Mouse (Mus musculus): ENCODE measurements at regions not wholly inside any gene's neighbourhood (a gene's known extent, or its start where the extent isn't known, plus 50 kb on each side); places are given as distances from the start of the nearest gene placed in this dataset.

- no peak for DNase-seq (ENCODE audit: extremely low spot score)
Measured at GRCm38 (mm10) chr10:109480551-109480950, 469.8 kb upstream of the Syt1 start.

DNA sequence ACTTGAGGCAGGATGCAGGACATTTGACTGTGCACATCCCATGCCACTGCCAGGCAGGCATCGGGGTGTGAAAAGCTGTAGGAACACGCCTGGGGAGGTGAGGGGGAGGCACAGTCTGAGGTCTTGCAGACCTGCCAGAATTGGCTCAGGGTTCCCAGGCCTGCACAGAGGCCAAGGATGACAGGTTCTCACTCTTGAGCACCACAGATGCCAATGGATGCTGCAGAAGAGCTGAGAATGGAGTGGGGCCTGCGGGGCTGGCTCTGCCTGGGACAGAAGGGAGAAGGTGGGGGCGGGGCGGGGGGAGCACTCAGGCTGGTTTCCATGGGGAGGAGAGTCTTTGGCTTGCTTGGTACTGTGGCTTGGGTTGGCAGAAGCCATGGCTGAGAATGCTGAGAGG, 469.2 kb upstream of the Syt1 start:
- no peak for DNase-seq (ENCODE audit: extremely low spot score)

DNA sequence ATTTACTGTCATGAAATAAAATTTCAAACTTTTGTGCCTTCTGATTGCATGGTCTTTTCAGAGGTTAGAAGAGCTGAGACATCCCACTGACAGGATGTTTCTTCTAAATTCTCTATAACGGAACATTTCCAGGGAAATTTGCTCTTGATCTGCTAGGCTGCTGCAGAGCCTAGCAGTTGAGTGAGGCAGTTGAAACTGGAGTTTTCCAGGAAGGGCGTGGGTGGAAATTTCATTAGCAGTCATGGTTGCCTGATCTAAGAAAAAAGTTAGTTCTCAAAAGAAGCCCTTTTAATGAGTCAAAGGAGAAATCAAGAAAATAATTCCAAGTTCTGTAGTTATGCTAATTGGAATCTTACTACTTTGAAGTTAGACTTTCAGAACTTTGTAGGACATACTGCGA, 455.7 kb upstream of the Syt1 start:
- DNase-seq (ENCODE audit: extremely low spot score) = no peak

DNA sequence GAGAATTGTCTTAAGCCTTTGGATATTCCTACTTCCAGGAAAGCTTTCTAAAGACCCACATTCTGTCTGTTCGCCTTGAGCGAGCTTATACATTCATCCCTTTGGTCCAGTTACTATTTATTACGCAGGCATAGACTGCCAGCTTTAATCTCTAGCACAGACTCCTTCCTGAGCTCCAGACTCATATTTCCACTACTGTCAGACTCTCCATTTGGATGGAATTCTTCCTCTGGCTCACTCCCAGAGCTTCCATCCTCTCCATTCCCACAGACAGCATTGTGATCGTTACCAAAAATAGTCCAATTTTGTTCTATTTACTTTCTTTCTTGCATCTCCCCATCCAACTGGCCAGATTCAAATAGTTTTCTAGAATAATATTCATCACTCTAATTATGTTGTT, 420.3 kb upstream of the Syt1 start:
- no peak for DNase-seq (ENCODE audit: extremely low spot score)

DNA sequence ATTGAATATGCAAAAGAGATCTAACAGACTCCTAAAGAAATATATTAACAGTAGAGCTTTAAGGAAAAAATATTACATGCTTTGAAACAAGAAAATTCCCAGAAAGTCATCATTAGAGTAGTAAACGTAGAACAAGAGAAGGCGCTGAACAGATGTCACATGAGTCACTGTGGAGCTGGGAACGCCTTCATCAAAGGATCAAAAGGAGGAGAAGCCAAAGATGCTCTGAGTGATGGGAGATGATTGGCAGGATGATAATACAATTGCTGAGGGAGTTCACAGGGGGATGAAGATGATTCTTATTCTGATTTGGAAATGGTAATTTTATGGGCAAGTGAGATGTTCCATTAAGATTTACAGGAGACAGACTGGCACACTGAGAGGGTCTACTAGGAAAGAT, 417.1 kb upstream of the Syt1 start:
- DNase-seq (ENCODE audit: extremely low spot score) = no peak

DNA sequence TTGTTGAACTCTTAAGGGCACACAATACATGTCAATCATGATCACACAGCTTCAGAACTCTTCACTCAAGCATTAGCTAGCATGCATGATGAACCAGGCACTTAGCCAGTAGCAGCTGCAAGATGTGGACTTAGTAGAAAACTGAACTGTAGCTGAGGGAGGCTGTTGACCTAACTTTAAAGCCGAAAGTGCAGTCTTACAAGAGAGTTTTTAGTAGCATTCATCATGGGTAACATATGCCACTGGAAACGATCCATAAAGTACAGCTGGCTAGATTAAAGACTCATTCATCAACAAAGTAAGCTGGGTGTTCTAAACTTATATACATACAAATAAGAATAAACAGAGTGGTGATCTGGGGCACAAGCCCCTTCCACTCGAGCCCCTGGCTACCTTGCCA, 396.2 kb upstream of the Syt1 start:
- DNase-seq (ENCODE audit: extremely low spot score) = no peak

- DNase-seq (ENCODE audit: extremely low spot score) = no peak
Measured at GRCm38 (mm10) chr10:109405116-109405685, 394.4 kb upstream of the Syt1 start.

GRCm38 (mm10) chr10:109383758-109384157, 373.0 kb upstream of the Syt1 start:
- no peak for DNase-seq (ENCODE audit: extremely low spot score)

GRCm38 (mm10) chr10:109378846-109379245, 368.1 kb upstream of the Syt1 start:
- DNase-seq (ENCODE audit: extremely low spot score) = no peak

DNA sequence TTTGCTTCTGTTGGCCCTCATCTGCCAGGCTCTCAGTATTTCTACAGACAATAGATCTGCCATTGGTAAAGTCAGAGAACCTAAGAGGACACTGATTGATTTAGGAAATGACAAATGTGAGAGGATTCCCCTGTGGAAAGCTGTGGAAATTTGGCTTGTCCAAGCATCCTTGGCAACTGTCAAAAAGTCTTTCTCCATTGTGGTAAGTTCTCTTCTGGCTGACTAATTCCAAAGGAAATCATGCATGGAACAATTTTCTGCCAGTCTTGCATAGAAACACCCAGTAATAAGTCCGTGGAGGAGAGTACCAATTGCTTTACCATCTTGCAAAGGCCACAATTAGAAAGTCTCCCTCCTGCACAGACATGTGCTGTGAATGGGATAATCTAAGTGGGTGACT, 349.4 kb upstream of the Syt1 start:
- no peak for DNase-seq (ENCODE audit: extremely low spot score)

GRCm38 (mm10) chr10:109358812-109359211, 348.0 kb upstream of the Syt1 start:
- no peak for DNase-seq (ENCODE audit: extremely low spot score)

DNA sequence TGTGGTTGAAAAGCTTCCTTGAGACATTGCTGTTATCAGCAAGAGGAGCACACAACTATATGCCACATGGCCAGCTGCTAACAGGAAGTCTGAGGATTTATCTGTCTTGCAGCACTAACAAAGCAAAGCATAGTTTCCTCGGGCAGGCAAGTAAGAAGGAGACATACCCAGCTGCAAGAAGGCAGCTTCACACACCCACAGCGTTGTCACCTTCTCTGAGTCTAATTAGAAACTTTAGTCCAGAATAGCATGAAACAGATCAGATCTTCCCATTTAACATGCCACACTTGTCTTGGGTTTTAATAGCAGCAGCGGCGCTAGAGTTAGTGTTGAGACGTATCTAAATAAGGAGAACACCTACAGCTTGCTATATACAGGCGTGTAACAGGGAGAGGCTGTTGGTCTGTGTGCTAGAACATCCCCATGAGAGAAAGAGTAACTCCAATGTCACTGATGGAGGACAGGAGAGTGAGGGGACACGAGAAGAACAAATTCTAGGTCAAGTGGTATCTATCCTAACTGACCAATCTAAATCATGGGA, 322.1 kb upstream of the Syt1 start:
- no peak for DNase-seq (ENCODE audit: extremely low spot score)

DNA sequence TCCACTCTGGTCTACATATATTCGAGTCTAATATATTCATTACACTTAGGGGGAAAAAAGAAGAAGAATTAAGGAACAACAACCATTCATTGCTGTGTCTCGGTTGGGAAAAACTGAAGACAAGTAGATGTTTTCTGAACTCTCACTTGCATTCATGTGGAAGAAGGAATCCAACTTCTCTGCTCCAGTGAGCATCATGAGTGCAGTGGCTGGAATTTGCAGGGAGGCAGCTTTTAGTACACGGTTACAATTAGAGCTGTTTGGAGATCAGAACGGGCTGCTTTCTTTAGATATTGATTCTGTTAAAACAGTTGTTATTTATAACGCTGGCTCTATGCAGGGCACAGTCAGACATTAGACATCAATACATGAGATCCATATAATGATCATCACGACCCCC, 298.5 kb upstream of the Syt1 start:
- DNase-seq (ENCODE audit: extremely low spot score) = no peak

- DNase-seq (ENCODE audit: extremely low spot score) = no peak
Measured at GRCm38 (mm10) chr10:109300199-109300598, 289.4 kb upstream of the Syt1 start.

DNA sequence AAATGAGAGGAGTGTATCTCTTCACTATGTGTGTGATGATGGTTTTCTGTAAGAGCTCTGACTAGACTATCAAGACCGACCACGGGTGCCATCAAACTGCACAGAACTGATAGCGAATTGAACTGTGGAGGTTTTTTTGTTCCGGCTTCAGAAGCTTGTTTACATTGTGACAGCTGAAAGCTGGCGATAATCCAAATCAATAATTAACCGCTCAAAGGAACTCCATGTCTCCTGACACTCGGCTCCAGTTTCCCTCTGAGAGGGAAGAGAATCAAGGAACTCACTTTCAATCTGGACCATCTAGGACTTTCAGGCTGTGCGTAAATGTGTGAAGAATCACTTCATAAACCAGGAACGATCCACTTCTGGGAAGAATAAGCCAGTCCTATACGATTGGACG, 289.0 kb upstream of the Syt1 start:
- DNase-seq (ENCODE audit: extremely low spot score) = no peak

DNA sequence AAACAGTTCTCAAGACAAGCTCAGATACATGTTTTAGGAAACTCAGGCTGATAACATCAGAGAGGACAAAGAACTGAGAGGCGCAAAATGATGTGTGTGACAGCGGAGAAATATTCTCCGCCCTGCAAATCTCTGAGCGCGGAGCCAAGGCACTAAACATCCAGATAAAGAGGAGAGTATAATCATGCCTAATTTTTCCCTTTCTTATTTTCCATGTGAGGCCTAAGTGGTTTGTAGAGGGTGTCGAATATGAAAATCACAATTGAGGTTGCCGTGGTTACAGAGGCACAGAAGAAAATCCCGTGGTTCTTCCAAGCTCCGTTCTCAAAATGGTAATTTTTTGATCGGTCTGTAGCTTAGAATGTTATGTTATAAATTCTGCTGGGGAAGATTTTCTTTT, 272.6 kb upstream of the Syt1 start:
- DNase-seq (ENCODE audit: extremely low spot score) = no peak

DNA sequence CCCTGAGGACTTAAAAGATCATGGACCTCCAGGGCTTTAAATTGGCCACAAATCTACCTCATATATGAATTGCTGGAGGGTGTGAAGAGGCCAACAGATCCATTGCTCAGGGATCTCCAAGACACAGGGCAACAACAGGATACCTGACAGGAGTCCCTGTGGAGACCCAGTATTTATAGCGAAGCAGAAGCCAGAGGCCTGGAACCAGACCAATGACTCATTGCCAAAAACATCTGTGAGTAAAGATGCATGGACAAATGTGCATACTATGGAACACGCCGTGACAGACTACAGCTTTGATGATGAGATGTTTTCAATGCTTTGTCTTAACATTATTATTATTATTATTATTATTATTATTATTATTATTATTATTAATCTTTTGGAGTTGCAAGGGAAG, 239.0 kb upstream of the Syt1 start:
- DNase-seq (ENCODE audit: extremely low spot score) = no peak

- DNase-seq (ENCODE audit: extremely low spot score) = no peak
Measured at GRCm38 (mm10) chr10:109246328-109246727, 235.5 kb upstream of the Syt1 start.

DNA sequence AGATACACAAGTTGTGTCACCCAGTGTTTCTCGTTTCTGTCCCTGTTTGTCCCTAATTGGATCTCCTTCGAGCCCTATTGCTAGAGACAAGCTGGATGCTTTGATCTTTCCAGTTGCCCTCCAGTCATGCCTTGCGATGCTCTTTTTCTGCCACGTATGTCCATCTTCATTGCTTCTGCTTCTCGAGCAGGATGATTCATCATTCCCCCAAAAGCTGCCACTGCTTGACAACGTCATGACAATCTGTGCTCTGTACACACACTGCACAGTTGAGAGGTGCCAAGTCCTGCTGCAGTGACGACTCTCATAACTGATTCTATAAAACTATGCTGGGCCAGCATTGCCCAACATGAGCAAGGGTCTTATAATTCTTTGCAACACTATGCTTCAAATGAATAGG, 226.2 kb upstream of the Syt1 start:
- no peak for DNase-seq (ENCODE audit: extremely low spot score)

GRCm38 (mm10) chr10:109226989-109227388, 216.2 kb upstream of the Syt1 start:
- no peak for DNase-seq (ENCODE audit: extremely low spot score)

DNA sequence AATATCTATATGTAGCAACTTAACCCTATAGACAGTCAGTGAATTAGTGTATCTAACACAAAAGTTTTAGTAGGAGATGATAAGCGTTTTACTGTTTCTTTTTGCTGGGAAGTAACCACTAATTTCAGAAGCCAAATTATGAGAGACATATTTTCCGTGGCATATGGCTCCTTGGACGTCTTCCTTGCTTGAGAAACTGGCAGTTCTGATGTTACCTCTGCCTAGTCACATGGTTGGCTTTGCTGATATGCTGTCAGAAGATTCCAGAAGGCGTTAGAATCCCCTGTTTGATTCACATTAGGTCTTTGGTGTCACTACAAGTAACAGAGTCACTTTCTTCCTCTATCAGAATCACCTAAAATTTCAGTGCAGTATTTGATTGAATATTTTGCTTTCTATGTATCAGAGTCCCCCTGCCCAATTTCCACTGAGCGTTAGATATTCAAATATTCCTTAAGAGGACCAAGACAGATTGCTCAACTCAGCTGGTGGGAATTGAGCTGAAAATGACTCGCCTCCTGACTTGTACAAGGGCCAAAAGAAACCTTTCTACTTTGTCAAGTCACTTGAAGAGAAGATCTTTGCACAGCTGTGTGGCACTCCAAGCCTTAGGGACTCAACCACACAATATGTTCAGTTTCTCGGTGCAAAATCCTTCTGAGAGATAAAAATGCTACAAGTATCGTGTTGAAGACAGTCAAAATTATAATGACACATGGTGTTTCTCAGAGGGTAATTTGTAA, 178.2 kb upstream of the Syt1 start:
- no peak for DNase-seq (ENCODE audit: extremely low spot score)

DNA sequence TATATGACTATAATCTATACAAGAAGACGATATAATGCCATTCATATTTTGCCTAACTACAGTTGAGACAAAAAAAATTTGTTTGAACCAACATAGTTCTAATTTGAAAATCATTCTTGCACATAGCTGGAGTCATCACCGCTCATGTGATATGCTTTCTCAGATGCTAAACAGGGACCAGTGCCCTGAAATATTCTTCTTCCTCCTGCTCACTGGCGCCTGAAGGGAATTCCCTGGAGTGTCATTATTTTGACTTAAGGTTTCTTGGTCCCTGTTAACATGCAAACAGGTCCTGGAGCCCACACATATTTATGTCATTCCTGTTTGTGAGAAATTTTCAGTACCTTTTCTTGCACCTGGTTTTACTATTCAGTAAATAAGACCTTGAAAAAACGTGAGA, 177.5 kb upstream of the Syt1 start:
- DNase-seq (ENCODE audit: extremely low spot score) = no peak

GRCm38 (mm10) chr10:109185243-109185642, 174.5 kb upstream of the Syt1 start:
- no peak for DNase-seq (ENCODE audit: extremely low spot score)

DNA sequence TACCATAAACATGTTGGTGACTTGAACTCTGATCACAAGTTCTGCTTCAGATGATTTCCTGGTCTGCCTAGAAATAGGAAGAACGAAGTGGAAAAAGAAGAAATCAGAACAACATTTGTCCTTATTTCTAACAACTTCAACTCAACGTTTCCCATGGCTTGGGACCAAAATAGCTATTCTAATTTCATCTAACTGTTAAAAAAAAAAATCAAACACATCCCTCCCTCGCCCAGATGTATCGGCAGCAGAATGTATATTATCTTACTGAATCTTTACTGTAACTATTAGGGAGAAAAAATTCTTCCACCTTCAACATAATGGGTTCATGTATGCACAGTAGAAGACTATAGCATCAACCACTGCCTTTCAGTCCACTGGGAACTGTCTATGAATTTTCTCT, 169.7 kb upstream of the Syt1 start:
- DNase-seq (ENCODE audit: extremely low spot score) = no peak

All from embryo, embryonic 9.5 days (tissue).